Mouse (Mus musculus) T-cell, adult 2 months (primary cell): ENCODE results near the gene Gm37240.

ENCODE experiments used
- DNase-seq: peaks from one replicate; pipeline ENCODE4 v3.0.0; 2022; ENCODE audit warnings: low spot score

Gene Gm37240

DNA sequence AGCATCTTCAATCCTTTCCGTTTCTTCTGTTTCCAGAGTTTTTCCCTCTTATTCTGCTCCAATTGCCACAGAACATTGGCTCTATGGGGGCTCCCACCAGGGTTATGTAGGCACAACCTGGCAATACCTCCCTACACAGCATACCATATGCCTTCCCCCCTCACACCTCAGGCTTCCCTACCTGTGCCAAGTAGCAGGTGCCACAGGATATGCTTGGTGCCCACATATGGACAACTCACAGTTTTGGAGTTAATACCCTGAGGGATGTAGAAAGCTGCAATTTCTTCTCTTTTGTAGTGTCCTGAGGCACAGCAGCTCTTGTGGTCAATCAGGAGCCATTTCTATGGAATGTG is 488.9 kb downstream of the Gm37240 start:
- DNase-seq, result no peak

DNA sequence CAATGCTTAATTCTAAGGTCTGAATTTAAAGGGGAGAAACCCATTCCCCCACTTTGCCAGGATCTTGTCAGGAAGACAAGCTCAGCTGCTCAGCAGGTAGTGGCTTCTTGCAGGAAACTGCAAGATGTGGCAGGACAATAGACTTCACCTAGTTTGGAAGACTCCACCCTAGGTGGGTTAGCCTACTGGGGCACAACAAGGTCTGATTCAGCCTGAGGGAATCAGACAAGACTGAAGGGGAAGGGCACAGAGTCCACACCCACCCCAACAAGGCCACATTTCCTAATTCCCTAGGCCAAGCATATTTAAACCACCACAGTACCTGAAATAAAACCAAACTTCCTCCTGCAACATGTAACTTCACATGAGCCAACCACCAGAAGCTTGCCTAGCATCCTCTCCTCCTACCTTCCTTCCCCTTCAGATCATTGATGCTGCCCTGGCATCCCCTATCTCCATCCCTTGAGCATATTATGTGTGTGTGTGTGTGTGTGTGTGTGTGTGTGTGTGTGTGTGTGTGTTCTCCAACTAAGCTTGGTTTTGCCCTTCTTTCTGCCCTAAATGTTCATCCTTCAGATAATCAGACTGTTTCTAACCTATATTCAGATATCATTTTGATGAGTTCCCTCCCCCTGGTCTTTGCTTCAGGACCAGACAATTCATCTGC is 489.4 kb downstream of the Gm37240 start:
- no peak for DNase-seq

- DNase-seq, result no peak
These were observed 493.9 kb downstream of the Gm37240 start for GRCm38 (mm10) chr3:85393395-85393794.

GRCm38 (mm10) chr3:85391756-85392155 is 495.6 kb downstream of the Gm37240 start:
- DNase-seq, result no peak

DNA sequence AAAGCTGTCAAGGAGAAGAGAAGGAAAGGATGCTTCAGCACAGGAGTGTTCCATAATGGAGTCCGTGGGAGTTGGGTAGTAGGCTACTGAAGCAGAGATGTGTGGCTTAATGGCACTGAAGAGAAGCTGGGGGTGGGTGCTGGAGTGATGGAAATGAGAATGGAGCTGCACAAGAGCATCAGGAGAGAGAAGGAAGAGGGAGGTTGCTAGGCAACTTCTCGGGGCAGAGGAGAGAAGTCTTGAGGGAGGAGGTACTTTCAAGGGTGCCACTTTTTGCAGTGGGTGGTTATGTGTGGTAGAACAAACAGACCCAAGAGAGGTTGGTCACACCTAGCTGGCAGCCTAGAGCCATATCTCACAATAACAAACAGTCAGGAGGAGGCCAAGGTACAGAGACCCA is 496.2 kb downstream of the Gm37240 start:
- DNase-seq, result no peak

DNA sequence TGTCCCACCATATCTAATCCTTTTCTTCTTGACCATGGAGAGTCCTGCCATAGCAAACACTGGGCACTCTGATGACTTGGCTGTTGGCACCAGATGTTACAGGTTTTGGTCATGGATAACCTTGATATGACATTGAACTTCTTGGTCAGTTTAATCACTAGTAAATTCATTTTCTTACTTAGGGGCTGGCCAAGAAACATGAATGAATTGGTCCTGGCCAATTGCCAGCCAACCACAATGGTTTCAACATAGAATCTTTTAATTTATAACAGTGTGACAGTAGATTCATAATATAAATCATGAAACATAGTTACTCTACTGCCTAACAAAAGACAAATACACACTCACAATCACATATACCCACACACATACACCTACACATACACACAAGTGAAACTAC is 501.9 kb downstream of the Gm37240 start:
- no peak for DNase-seq

DNA sequence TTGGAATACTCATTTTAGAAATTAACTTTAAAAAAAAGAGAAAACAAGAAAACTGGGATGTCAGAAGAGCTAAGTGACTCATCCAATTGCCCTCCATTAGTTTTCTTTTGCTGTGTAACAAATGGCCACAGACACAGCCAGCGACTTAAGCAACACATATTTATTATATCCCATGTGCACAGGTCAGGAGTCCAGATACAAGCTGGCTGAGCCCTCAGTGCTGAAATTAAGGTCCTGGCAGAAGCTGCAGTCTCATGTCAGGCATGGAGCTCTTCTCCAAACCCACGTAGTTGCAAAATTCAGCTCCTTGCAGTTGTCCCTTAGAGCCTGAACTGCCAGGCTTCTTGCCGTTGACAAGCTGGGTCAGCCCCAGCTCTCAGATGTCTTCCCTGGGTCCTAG is 504.0 kb downstream of the Gm37240 start:
- DNase-seq, result no peak

- no peak for DNase-seq
These were observed 508.5 kb downstream of the Gm37240 start for GRCm38 (mm10) chr3:85378703-85379395.

DNA sequence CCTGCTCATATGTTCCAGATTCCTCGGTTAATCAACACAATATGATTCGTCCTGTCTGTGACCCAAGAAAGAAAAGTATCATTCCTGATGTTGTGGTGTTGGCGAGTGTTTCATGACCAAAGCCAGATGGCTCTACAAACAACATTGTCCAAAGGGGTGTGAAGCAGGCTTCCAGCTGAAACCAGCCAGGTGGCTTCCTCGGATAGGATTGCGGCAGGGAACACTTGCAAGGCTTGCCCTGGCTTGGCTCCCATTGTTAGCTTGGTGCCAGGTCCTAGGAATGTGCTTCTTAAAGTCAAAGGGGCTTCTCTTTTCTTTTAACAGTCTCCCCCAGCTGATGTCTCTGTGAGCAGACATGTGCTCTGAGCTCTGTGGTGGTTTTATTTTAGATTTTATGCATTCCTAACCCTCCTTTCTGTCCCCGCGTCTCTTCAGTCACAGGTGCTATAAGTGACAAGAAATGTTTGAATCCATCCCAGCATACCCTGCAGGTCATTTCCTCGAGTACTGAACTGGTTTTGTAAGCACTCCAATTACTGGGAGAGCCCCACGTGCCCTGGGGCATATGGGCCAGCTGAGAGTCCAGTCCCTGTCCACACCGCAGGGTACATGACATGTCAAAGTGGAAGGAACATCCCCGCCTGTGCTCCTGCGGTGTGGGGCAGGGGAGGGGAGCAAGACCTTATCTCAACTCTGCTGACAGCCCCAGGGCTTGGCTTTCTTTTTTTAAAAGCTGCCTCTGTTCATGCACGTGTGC is 509.2 kb downstream of the Gm37240 start:
- no peak for DNase-seq

- DNase-seq, result no peak
These were observed 509.8 kb downstream of the Gm37240 start for GRCm38 (mm10) chr3:85377505-85377904.

DNA sequence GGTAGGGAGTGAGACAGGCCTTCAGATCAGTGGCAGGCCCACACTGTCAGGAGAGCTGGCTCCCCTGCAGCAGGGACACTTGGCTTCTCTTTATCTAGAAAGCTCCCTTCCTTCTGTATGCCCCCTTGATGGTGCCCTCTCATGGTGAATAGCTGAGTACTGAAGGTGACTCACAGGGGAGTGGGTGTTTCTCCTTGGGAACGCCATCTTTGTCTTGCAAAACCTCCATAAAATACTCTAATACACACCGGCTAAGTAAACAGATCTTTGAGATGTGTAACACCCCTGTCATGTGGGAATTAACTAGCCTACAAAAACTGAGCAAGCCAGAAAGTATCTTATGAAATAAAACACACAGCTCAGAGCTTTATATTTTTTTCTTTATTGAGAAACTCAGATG is 510.8 kb downstream of the Gm37240 start:
- no peak for DNase-seq

DNA sequence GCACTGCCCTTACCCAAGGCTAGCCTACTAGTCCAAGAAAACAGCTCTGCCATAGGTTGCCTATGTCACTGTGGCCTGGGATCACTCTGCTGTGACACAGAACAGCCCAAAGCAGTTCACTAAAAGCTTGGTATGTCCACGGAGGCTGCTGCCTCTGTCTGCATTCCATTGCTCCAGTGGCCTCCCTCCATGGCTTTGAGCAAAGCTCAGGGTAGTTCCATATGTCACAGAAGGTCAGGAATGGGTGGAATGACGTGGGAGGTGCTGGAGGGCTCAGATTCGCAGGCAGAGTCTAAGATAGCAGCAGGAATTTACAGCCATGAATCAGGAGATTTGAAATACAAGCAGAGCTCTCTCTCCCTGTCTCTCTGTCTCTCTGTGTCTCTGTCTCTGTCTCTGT is 514.3 kb downstream of the Gm37240 start:
- no peak for DNase-seq

DNA sequence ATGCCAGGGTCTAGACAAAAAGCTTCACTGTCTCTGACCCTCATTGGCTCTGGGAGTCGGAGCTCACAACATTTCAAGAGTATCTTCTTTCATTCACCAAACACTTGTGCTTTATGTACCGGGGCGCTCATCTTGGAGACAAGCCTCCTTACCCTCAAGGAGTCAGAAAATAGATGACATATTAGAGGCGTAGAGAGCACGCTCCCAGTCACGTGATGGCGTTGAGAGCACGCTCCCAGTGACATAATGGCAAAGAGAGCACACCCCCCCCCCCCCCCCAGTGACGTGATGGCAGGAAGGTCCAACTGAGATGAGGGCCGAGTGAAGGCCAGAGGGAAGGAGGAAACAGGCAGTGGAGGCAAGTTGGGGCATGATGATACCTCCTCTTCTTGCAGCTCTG is 517.5 kb downstream of the Gm37240 start:
- DNase-seq, result no peak

DNA sequence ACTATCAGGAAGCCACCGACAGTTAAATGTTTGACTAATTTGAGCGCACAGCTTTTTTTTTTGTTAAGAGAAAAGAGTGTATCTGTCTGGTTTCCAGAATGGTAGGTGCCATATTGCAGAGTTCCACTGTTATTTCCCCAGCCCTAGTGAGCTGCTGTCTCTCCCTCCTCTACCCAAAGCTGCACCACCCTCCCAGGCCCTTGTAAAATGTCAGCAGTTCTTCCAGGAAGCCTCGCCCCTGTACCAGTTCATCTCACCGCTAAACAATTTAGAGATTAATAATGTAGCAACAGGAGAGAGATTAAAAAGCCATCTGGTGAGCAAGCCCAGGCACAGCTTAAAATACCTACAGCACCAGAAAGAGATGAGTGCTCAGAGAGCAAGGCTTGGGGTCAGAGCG is 518.2 kb downstream of the Gm37240 start:
- DNase-seq, result no peak

GRCm38 (mm10) chr3:85368354-85369120 is 518.8 kb downstream of the Gm37240 start:
- DNase-seq, result no peak

DNA sequence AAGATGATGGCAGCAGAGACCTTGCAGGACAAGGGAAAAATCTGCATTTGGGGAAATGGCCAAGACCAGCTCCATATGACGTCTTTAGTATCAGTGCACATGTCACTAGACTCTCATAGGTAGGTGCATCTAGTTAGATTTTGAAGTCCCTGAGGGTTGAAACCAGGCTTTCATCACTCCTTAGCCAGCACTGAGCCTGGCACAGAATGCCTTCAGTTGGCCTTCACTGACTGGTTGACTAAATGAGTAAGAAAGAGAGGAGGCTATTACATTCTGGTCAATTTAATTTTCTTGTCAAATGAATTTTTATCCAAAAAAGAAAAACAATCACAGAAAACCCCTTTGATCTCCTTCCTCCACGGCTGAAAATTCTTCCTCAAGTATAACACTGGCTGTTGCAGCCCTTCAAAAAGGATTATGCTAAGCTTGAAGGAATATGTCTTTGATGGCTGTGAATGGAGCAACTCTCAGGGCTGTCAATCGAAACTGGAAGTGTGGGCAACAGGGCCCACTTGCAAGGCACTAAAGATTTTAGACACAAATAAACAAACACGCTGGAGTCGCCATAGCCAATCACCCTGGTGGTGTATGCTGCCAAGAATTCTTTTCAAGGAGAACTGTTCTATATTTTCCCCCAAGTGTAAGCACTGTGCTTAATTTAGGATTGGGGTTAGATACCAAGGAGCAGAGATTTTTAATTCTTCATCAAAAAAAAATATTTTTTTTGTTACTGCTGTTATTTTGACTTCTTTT is 522.6 kb downstream of the Gm37240 start:
- DNase-seq, result no peak

- DNase-seq, result no peak
These were observed 524.4 kb downstream of the Gm37240 start for GRCm38 (mm10) chr3:85362883-85363282.

DNA sequence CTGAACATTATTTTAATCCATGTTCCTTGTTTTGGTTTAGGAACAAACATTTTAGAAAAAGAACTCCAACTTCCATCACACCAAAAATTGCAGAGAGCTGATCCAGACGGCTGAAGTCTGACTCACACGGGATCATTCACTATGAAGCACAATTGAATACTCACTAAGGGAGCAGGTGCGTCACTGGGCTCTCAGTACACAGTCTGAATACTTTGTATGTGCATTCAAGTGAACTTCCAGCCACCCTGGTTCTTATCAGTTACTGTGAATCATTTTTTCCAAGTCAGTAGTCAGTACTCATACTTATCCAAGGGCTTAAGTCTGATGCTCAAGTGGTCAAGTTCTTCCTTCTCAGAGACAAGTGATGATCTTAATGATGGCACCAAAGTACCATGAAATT is 530.9 kb downstream of the Gm37240 start:
- no peak for DNase-seq

GRCm38 (mm10) chr3:85348021-85348420 is 539.3 kb downstream of the Gm37240 start:
- no peak for DNase-seq

GRCm38 (mm10) chr3:85341103-85341860 is 546.0 kb downstream of the Gm37240 start:
- no peak for DNase-seq

DNA sequence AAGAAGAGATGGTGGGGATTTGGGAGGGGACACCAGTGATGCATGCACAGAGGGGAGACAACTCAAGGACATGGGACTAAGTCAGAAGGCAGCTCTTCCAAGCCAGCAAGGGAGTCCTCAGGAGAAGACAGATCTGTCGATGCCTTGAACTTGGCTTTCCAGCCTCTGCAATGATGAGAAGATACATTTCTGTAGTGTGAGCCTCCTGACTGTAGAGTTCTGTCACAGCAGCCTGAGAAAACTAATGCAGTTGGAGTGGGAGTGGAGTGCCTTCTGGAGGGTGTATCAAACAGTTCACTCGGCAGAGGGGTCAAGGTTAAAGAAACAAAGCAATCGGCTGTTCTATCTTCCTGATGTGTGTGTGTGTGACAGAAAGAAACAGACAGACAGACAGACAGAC is 546.8 kb downstream of the Gm37240 start:
- DNase-seq, result no peak
